Comparison of ENCODE assay signal across 7 mouse cellular contexts in genomic region chr4:12140592-12141062, GRCm38 (mm10). TPM values are rescaled to one million over a fixed set of nuclear protein-coding genes. Genes with fewer than 3 reads are reported as not detected.
DNase-seq lines count a peak whose midpoint lies in the region; ATAC-seq and TF ChIP-seq lines count a peak whose summit lies in the region.
"Not testable (repeated sequence)": the region's sequence is repeated elsewhere in the genome, so short reads cannot be mapped to it uniquely, and the experiment has no call there.

No protein-coding gene starts in this region.

- not testable (repeated sequence) for TF ChIP-seq CTCF in cortical plate, adult 2 months (IDR thresholded peaks at IDR 0.05; ENCODE audit: extremely low read depth, insufficient read depth, low read length)

- TF ChIP-seq POLR2A in cortical plate, adult 2 months (IDR thresholded peaks at IDR 0.05; ENCODE audit: extremely low read depth, insufficient read depth, low read length), result not testable (repeated sequence)

- ATAC-seq in activated CD4-positive, CD25-positive, alpha-beta regulatory T cell, adult 4 months, result peak; percentile 57
- peak; percentile 76 for ATAC-seq in frontal cortex, adult (ENCODE audit: low TSS enrichment)
- peak; percentile 83 for ATAC-seq in hindbrain, embryonic 14.5 days (ENCODE audit: low FRiP score)
- ATAC-seq in neural tube, embryonic 15.5 days (ENCODE audit: low FRiP score), result peak; percentile 88

- not testable (repeated sequence) for H3K36me3 ChIP-seq in hindbrain, embryonic 14.5 days (replicated peaks; ENCODE audit: control insufficient read depth, insufficient read depth); neural tube, embryonic 15.5 days

- H3K9me3 ChIP-seq in hindbrain, embryonic 14.5 days (ENCODE audit: control insufficient read depth, low read length); neural tube, embryonic 15.5 days (replicated peaks): not testable (repeated sequence)

- H3K4me1 ChIP-seq in cortical plate, adult 2 months (ENCODE audit: control insufficient read depth, insufficient read depth, low read length); hindbrain, embryonic 14.5 days (replicated peaks; ENCODE audit: control insufficient read depth, insufficient read depth, low read length); neural tube, embryonic 15.5 days: not testable (repeated sequence)

- WGBS in hindbrain, embryonic 14.5 days, result 7% methylated on average over 20 of the region's 40 CpGs
- WGBS in neural tube, embryonic 15.5 days, result 7% methylated on average over 26 of the region's 40 CpGs

- not testable (repeated sequence) for H3K27me3 ChIP-seq in hindbrain, embryonic 14.5 days (ENCODE audit: control insufficient read depth, insufficient read depth, low read length); neural tube, embryonic 15.5 days (replicated peaks)

- H3K27ac ChIP-seq in cortical plate, adult 2 months (ENCODE audit: insufficient read depth, low read length), result peak overlapping the region; percentile 50; the same call in 1 of the 2 replicates
- peak overlapping the region; percentile 57; the same call in 1 of the 2 replicates for H3K27ac ChIP-seq in hindbrain, embryonic 14.5 days
- H3K27ac ChIP-seq in neural tube, embryonic 15.5 days (replicated peaks), result peak overlapping the region; percentile 65

- H3K4me2 ChIP-seq in hindbrain, embryonic 14.5 days (replicated peaks), result peak overlapping the region; percentile 48
- H3K4me2 ChIP-seq in neural tube, embryonic 15.5 days, result peak overlapping the region; percentile 50

- H3K4me3 ChIP-seq in cortical plate, adult 2 months (ENCODE audit: insufficient read depth, low read length), result peak overlapping the region; percentile 46
- H3K4me3 ChIP-seq in hindbrain, embryonic 14.5 days (replicated peaks; ENCODE audit: low read length), result peak overlapping the region; percentile 40
- H3K4me3 ChIP-seq in neural tube, embryonic 15.5 days (replicated peaks), result peak overlapping the region; percentile 46

- not testable (repeated sequence) for DNase-seq in hindbrain, embryonic 14.5 days (ENCODE audit: low spot score)
- DNase-seq in layer of hippocampus, postnatal 10 days (ENCODE audit: low spot score in 2 of 2), result peak; percentile 27 to 30
- peak; percentile 8 for DNase-seq in lung, postnatal 10 days

- peak overlapping the region; percentile 60 for H3K9ac ChIP-seq in hindbrain, embryonic 14.5 days
- H3K9ac ChIP-seq in neural tube, embryonic 15.5 days (replicated peaks), result peak overlapping the region; percentile 37; the same call in 1 of the 2 replicates

RNA-seq across cellular contexts. Expression of gene Rbm12b1, which starts 0.6 kb away (rescaled TPM):
- polyA plus RNA-seq in activated CD4-positive, CD25-positive, alpha-beta regulatory T cell, adult 4 months (2017; shearing (Covaris generic)), result 10 to 100 TPM in 1 of 2 experiments, 1 to 10 TPM in 1; 6.9 to 10.9 TPM
- polyA plus RNA-seq in cortical plate, adult 2 months (2012; rRNA removed), result 13.2 and 14.1 TPM in 2 replicates
- 9.2 and 10.3 TPM in 2 replicates for polyA plus RNA-seq in hindbrain, embryonic 14.5 days (2014; fragmentation: Nextera tagmentation; extraction: Ambion mirVana)
- 10 to 100 TPM; 17.5 to 22.2 TPM for total RNA-seq in layer of hippocampus, postnatal 10 days (2021)
- 6.7 and 8.0 TPM in 2 replicates for polyA plus RNA-seq in neural tube, embryonic 15.5 days (2015; fragmentation: Nextera tagmentation; extraction: Ambion mirVana)

RNA-seq across cellular contexts. Expression of gene Fam92a, which starts 31.2 kb away (rescaled TPM):
- 10 to 100 TPM; 29.5 to 34.1 TPM for polyA plus RNA-seq in activated CD4-positive, CD25-positive, alpha-beta regulatory T cell, adult 4 months (2017; shearing (Covaris generic))
- polyA plus RNA-seq in cortical plate, adult 2 months (2012; rRNA removed), result 66.1 and 71.6 TPM in 2 replicates
- 95.0 and 101 TPM in 2 replicates for polyA plus RNA-seq in hindbrain, embryonic 14.5 days (2014; fragmentation: Nextera tagmentation; extraction: Ambion mirVana)
- 10 to 100 TPM; 82.9 to 95.7 TPM for total RNA-seq in layer of hippocampus, postnatal 10 days (2021)
- polyA plus RNA-seq in neural tube, embryonic 15.5 days (2015; fragmentation: Nextera tagmentation; extraction: Ambion mirVana), result 102 and 104 TPM in 2 replicates

RNA-seq across cellular contexts. Expression of gene Rbm12b2, which starts 51.4 kb away (rescaled TPM):
- polyA plus RNA-seq in activated CD4-positive, CD25-positive, alpha-beta regulatory T cell, adult 4 months (2017; shearing (Covaris generic)), result 10 to 100 TPM; 12.2 to 14.9 TPM
- 12.1 and 12.8 TPM in 2 replicates for polyA plus RNA-seq in cortical plate, adult 2 months (2012; rRNA removed)
- 13.0 and 16.4 TPM in 2 replicates for polyA plus RNA-seq in hindbrain, embryonic 14.5 days (2014; fragmentation: Nextera tagmentation; extraction: Ambion mirVana)
- total RNA-seq in layer of hippocampus, postnatal 10 days (2021), result 10 to 100 TPM; 17.9 to 19.3 TPM
- polyA plus RNA-seq in neural tube, embryonic 15.5 days (2015; fragmentation: Nextera tagmentation; extraction: Ambion mirVana), result 12.9 and 13.9 TPM in 2 replicates
